Mouse (Mus musculus): ENCODE measurements around the gene Dcdc2b.
A peak's percentile ranks its signal among the peaks of the same experiment; 100 is the strongest.

DNA sequence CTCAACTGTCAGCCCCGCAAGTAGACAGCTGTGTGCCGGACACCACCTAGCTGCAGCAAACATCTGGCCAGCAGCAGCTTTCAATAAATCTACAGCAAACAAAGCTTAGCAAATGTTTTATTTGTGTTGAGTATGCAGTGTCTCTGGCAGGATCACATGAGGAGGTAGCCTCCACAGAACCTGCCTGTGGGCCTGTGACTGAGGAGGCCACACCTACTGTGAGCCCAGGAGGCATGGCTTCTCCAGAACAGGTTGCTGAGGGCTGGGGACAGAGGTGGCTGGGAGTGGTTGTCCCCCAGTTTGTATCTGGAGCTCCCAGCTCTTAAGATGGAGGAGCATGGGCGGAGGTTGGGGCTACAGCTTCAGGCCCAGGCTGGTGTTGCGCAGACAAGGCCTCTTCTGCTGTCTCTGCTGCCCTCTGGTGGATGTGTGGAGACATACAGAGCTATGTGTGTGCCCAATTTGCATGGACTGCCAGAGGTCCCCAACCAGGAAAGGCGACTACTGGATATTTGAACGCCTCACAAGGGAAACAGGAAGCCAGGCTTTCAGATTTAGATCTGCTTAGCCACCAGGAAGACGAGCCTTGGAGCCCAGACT is 5.5 kb downstream of the Dcdc2b start:
- TF ChIP-seq CTCF (IDR thresholded peaks at IDR 0.05; ENCODE audit: extremely low read depth, insufficient read depth, insufficient read length, insufficient replicate concordance) (peak; percentile 91), POLR2A (IDR thresholded peaks at IDR 0.05; ENCODE audit: low read depth, low read length) (no peak)
